8 mouse cellular contexts compared by ENCODE assay signal in genomic region chr14:62457420-62458181, GRCm38 (mm10). TPM values are rescaled to one million over a fixed set of nuclear protein-coding genes. Genes with fewer than 3 reads are reported as not detected.
DNase-seq lines count a peak whose midpoint lies in the region; ATAC-seq lines count a peak whose summit lies in the region.

No protein-coding gene starts in this region.

- peak; percentile 82 to 84 for DNase-seq in adrenal gland, adult 18-20 months (ENCODE audit: low spot score in 2 of 2)
- peak; percentile 92 for DNase-seq in embryo, embryonic 10 days (ENCODE audit: low spot score)
- DNase-seq in gastrocnemius, postnatal 36 days, result peak; percentile 57 to 68
- peak; percentile 91 for DNase-seq in intestine, embryonic 14.5 days (ENCODE audit: low spot score)
- DNase-seq in left cerebral cortex, adult 9 months (ENCODE audit: low spot score in 2 of 2), result peak; percentile 52 to 93
- peak; percentile 86 for DNase-seq in midbrain, embryonic 10.5 days (ENCODE audit: low spot score)
- DNase-seq in right cerebral cortex, postnatal 25 days, result peak; percentile 86
- peak; percentile 70 to 79 for DNase-seq in urinary bladder, postnatal 36 days (ENCODE audit: low spot score in 2 of 2)

- no peak overlapping the region for H3K4me3 ChIP-seq in intestine, embryonic 14.5 days (ENCODE audit: low read depth, low read length)
- H3K4me3 ChIP-seq in midbrain, embryonic 10.5 days, result peak overlapping the region; percentile 22; the same call in 1 of the 2 replicates

- H3K4me1 ChIP-seq in intestine, embryonic 14.5 days (replicated peaks; ENCODE audit: control insufficient read depth, insufficient read depth, low read length), result no peaks in the 10 kb centered on the region
- H3K4me1 ChIP-seq in midbrain, embryonic 10.5 days, result peaks cover 2% of the 10 kb centered on the region; the same call in 1 of the 2 replicates

- peak overlapping the region; percentile 34 for H3K4me2 ChIP-seq in intestine, embryonic 14.5 days (ENCODE audit: low read length)

- no peak overlapping the region for H3K9ac ChIP-seq in intestine, embryonic 14.5 days (ENCODE audit: low read length)

- peak; percentile 75; the same call in 1 of the 2 replicates for ATAC-seq in intestine, embryonic 14.5 days (replicated peaks; ENCODE audit: low FRiP score, low TSS enrichment, low read depth)

- H3K9me3 ChIP-seq in intestine, embryonic 14.5 days (ENCODE audit: control insufficient read depth, low read length), result no peaks in the 10 kb centered on the region
- H3K9me3 ChIP-seq in midbrain, embryonic 10.5 days (replicated peaks), result no peaks in the 10 kb centered on the region

- H3K27ac ChIP-seq in intestine, embryonic 14.5 days (ENCODE audit: low read depth), result no peak overlapping the region
- H3K27ac ChIP-seq in midbrain, embryonic 10.5 days (replicated peaks), result 0 out of 2 replicates have a peak overlapping the region, but pooled peaks have one; percentile 0

- WGBS in intestine, embryonic 14.5 days, result 18% methylated on average over 22 of the region's 22 CpGs
- WGBS in midbrain, embryonic 10.5 days, result 22% methylated on average over 22 of the region's 22 CpGs

- no peaks in the 10 kb centered on the region for H3K27me3 ChIP-seq in intestine, embryonic 14.5 days (replicated peaks; ENCODE audit: control insufficient read depth, insufficient read depth, low read length)
- no peaks in the 10 kb centered on the region for H3K27me3 ChIP-seq in midbrain, embryonic 10.5 days (ENCODE audit: low read depth, poor library complexity, severe bottlenecking)

- intact Hi-C loops in gastrocnemius, postnatal 36 days (cut with DNase I), result loop anchor here (2.0 to 5.0 kb wide), 3 partner anchors 120 to 885 kb away; no protein-coding TSS in a partner anchor

- H3K36me3 ChIP-seq in intestine, embryonic 14.5 days (ENCODE audit: control insufficient read depth, insufficient read depth, low read length), result no peaks in the 10 kb centered on the region
- no peaks in the 10 kb centered on the region for H3K36me3 ChIP-seq in midbrain, embryonic 10.5 days

RNA-seq across cellular contexts. Expression of gene Gucy1b2, which starts 1.5 kb away (rescaled TPM):
- 1 to 10 TPM in 1 of 2 experiments, under 1 TPM in 1; 0.54 to 1.6 TPM for total RNA-seq in adrenal gland, adult 18-20 months (2021)
- not detected for total RNA-seq in gastrocnemius, postnatal 36 days (2021)
- polyA plus RNA-seq in intestine, embryonic 14.5 days (2014; fragmentation: Nextera tagmentation; extraction: Ambion mirVana), result not detected in 2 replicates
- polyA plus RNA-seq in midbrain, embryonic 10.5 days (2016; fragmentation: Nextera tagmentation; extraction: Ambion mirVana), result 0.25 and 0.53 TPM in 2 replicates
